Mouse (Mus musculus) heart, adult 18-20 months (tissue): Measurements from ENCODE around the gene Wdr60. TPM values are rescaled to one million over a fixed set of nuclear protein-coding genes. Genes with fewer than 3 reads are reported as not detected.

ENCODE experiments used
- DNase-seq, 2 experiments: peaks; one replicate each; pipeline ENCODE4 v3.0.0; 2021 to 2022; ENCODE audit warnings: mixed read lengths in 1 of 2
- total RNA-seq, 2 experiments: library from RNA; stranded (reverse); gene quantifications; 2 replicates each; pipeline ENCODE4 v1.2.3; 2021

The Wdr60 gene
- total RNA-seq, 2 experiments from 2014 or later = 1.7 to 2.5 TPM

GRCm38 (mm10) chr12:116269450-116269849 lies 6.6 kb upstream of the Wdr60 start:
- peak in 1 of 2 experiments; percentile 26 for DNase-seq

- DNase-seq = no peak
These were observed 2.5 kb upstream of the Wdr60 start for GRCm38 (mm10) chr12:116265275-116265674.

GRCm38 (mm10) chr12:116264756-116265155 lies 1.9 kb upstream of the Wdr60 start:
- no peak for DNase-seq

GRCm38 (mm10) chr12:116258321-116258720 lies 4.5 kb downstream of the Wdr60 start:
- no peak for DNase-seq

- DNase-seq = no peak
These were observed 7.2 kb downstream of the Wdr60 start for GRCm38 (mm10) chr12:116255636-116256035.

- no peak for DNase-seq
These were observed 8.2 kb downstream of the Wdr60 start for GRCm38 (mm10) chr12:116254652-116255051.

- DNase-seq = no peak
These were observed 18.2 kb downstream of the Wdr60 start for GRCm38 (mm10) chr12:116244601-116245000.

GRCm38 (mm10) chr12:116238803-116239202 lies 24.0 kb downstream of the Wdr60 start:
- no peak for DNase-seq

- no peak for DNase-seq
These were observed 24.5 kb downstream of the Wdr60 start for GRCm38 (mm10) chr12:116238370-116238769.

- DNase-seq = peak in 1 of 2 experiments; percentile 18
These were observed 26.2 kb downstream of the Wdr60 start for GRCm38 (mm10) chr12:116236658-116237057.

GRCm38 (mm10) chr12:116235356-116235755 lies 27.5 kb downstream of the Wdr60 start:
- DNase-seq = no peak

- peak in 1 of 2 experiments; percentile 29 for DNase-seq
These were observed 30.8 kb downstream of the Wdr60 start for GRCm38 (mm10) chr12:116232061-116232460.

GRCm38 (mm10) chr12:116231612-116232011 lies 31.2 kb downstream of the Wdr60 start:
- DNase-seq = peak; percentile 89 to 93

GRCm38 (mm10) chr12:116229451-116229850 lies 33.4 kb downstream of the Wdr60 start:
- DNase-seq = no peak

- DNase-seq = no peak
These were observed 36.3 kb downstream of the Wdr60 start for GRCm38 (mm10) chr12:116226289-116227057.

GRCm38 (mm10) chr12:116223107-116223506 lies 39.7 kb downstream of the Wdr60 start:
- DNase-seq = peak in 1 of 2 experiments; percentile 5

GRCm38 (mm10) chr12:116207486-116207885 lies 55.3 kb downstream of the Wdr60 start:
- DNase-seq = no peak

GRCm38 (mm10) chr12:116205726-116206125 lies 57.1 kb downstream of the Wdr60 start:
- DNase-seq = no peak

GRCm38 (mm10) chr12:116202176-116202981 lies 60.4 kb downstream of the Wdr60 start:
- peak; percentile 42 to 79 for DNase-seq

GRCm38 (mm10) chr12:116198791-116199190 lies 64.0 kb downstream of the Wdr60 start:
- no peak for DNase-seq

GRCm38 (mm10) chr12:116196221-116196620 lies 66.6 kb downstream of the Wdr60 start:
- DNase-seq = no peak

GRCm38 (mm10) chr12:116194641-116195040 lies 68.2 kb downstream of the Wdr60 start:
- no peak for DNase-seq

- no peak for DNase-seq
These were observed 68.9 kb downstream of the Wdr60 start for GRCm38 (mm10) chr12:116193952-116194351.
